Mouse (Mus musculus): ENCODE measurements around the gene Avp. TPM values are rescaled to one million over a fixed set of nuclear protein-coding genes. Genes with fewer than 3 reads are reported as not detected.
A peak's percentile ranks its signal among the peaks of the same experiment; 100 is the strongest.

Avp gene
- 10 to 100 TPM in 1 of 2 experiments, 1 to 10 TPM in 1; 2.9 to 17.5 TPM for total RNA-seq (2021)

- DNase-seq (ENCODE audit: low spot score in 2 of 2): no peak
- intact Hi-C loops (cut with DNase I): no loop called here
Observed at GRCm38 (mm10) chr2:130582552-130582951, at the start of gene Avp. TSS of gene Avp (minus strand) at chr2:130582554.

- intact Hi-C loops (cut with DNase I): no loop called here
- peak; percentile 90 for DNase-seq (ENCODE audit: low spot score in 2 of 2)
Observed at GRCm38 (mm10) chr2:130629839-130630203, 47.5 kb upstream of the Avp start, which contains the start of the genes Fastkd5 and Ubox5. TSS of gene Fastkd5 (minus strand) at chr2:130630027. TSS of gene Ubox5 (minus strand) at chr2:130630038.

- intact Hi-C loops (cut with DNase I): no loop called here
- DNase-seq (ENCODE audit: low spot score in 2 of 2): peak in 1 of 2 experiments; percentile 26
Observed at GRCm38 (mm10) chr2:130629080-130629838, 46.9 kb upstream of the Avp start.

GRCm38 (mm10) chr2:130628424-130628823, 46.1 kb upstream of the Avp start:
- DNase-seq (ENCODE audit: low spot score in 2 of 2): no peak
- intact Hi-C loops (cut with DNase I): no loop called here

GRCm38 (mm10) chr2:130618972-130619371, 36.6 kb upstream of the Avp start:
- intact Hi-C loops (cut with DNase I): no loop called here
- DNase-seq (ENCODE audit: low spot score in 2 of 2): no peak

GRCm38 (mm10) chr2:130613091-130613490, 30.7 kb upstream of the Avp start:
- DNase-seq (ENCODE audit: low spot score in 2 of 2): no peak
- intact Hi-C loops (cut with DNase I): no loop called here

GRCm38 (mm10) chr2:130602195-130602594, 19.8 kb upstream of the Avp start:
- intact Hi-C loops (cut with DNase I): no loop called here
- DNase-seq (ENCODE audit: low spot score in 2 of 2): no peak

- intact Hi-C loops (cut with DNase I): no loop called here
- no peak for DNase-seq (ENCODE audit: low spot score in 2 of 2)
Observed at GRCm38 (mm10) chr2:130598399-130598798, 16.0 kb upstream of the Avp start.

GRCm38 (mm10) chr2:130597601-130598010, 15.3 kb upstream of the Avp start:
- intact Hi-C loops (cut with DNase I): no loop called here
- peak in 1 of 2 experiments; percentile 29 for DNase-seq (ENCODE audit: low spot score in 2 of 2)

- no peak for DNase-seq (ENCODE audit: low spot score in 2 of 2)
- intact Hi-C loops (cut with DNase I): no loop called here
Observed at GRCm38 (mm10) chr2:130595596-130595995, 13.2 kb upstream of the Avp start.

GRCm38 (mm10) chr2:130591016-130591415, 8.7 kb upstream of the Avp start:
- intact Hi-C loops (cut with DNase I): no loop called here
- no peak for DNase-seq (ENCODE audit: low spot score in 2 of 2)

GRCm38 (mm10) chr2:130589761-130590160, 7.4 kb upstream of the Avp start:
- no peak for DNase-seq (ENCODE audit: low spot score in 2 of 2)
- intact Hi-C loops (cut with DNase I): no loop called here

- intact Hi-C loops (cut with DNase I): no loop called here
- DNase-seq (ENCODE audit: low spot score in 2 of 2): no peak
Observed at GRCm38 (mm10) chr2:130589157-130589556, 6.8 kb upstream of the Avp start.

GRCm38 (mm10) chr2:130588373-130588772, 6.0 kb upstream of the Avp start:
- intact Hi-C loops (cut with DNase I): no loop called here
- no peak for DNase-seq (ENCODE audit: low spot score in 2 of 2)

- intact Hi-C loops (cut with DNase I): no loop called here
- peak; percentile 63 to 69 for DNase-seq (ENCODE audit: low spot score in 2 of 2)
Observed at GRCm38 (mm10) chr2:130586016-130586415, 3.7 kb upstream of the Avp start.

- DNase-seq (ENCODE audit: low spot score in 2 of 2): no peak
- intact Hi-C loops (cut with DNase I): no loop called here
Observed at GRCm38 (mm10) chr2:130583902-130584560, 1.7 kb upstream of the Avp start.

GRCm38 (mm10) chr2:130581201-130581600, 1.2 kb downstream of the Avp start:
- DNase-seq (ENCODE audit: low spot score in 2 of 2): no peak
- intact Hi-C loops (cut with DNase I): no loop called here

GRCm38 (mm10) chr2:130579791-130580190, 2.6 kb downstream of the Avp start:
- DNase-seq (ENCODE audit: low spot score in 2 of 2): no peak

GRCm38 (mm10) chr2:130578148-130578547, 4.2 kb downstream of the Avp start:
- intact Hi-C loops (cut with DNase I): no loop called here
- peak; percentile 55 to 66 for DNase-seq (ENCODE audit: low spot score in 2 of 2)

More at GRCm38 (mm10) chr2:130579791-130580190, 2.6 kb downstream of the Avp start:
- intact Hi-C loops (cut with DNase I): no loop called here

- intact Hi-C loops (cut with DNase I): no loop called here
- DNase-seq (ENCODE audit: low spot score in 2 of 2): no peak
Observed at GRCm38 (mm10) chr2:130577632-130578031, 4.7 kb downstream of the Avp start.

- no peak for DNase-seq (ENCODE audit: low spot score in 2 of 2)
- intact Hi-C loops (cut with DNase I): no loop called here
Observed at GRCm38 (mm10) chr2:130577021-130577420, 5.3 kb downstream of the Avp start.

All from left cerebral cortex, postnatal 36 days (tissue).